Mouse (Mus musculus): ENCODE results near the gene Tas2r131.

DNA sequence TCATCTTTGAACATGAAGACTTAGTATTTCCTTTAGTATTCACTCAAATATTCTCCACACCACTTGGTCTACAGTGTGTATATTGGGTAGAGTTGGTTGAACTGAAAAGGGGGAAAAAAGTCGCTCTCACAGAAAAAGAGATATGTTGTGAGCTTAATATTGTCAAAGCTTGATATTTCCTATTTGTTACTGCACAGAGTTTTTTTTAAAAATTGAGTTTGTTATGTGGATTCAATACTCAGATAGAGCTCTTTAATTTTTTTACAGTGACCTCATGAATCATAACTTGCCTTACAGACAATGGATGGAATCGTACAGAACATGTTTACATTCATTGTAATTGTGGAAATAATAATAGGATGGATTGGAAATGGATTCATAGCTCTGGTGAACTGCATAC, 6.9 kb downstream of the Tas2r131 start, which contains the start of gene Tas2r129:
- TF ChIP-seq CTCF (IDR thresholded peaks at IDR 0.05 in 2 of 3, conservative IDR thresholded peaks at IDR 0.05 in 1 of 3; ENCODE audit: control insufficient read depth in 1 of 3, insufficient read depth in 1 of 3, low read depth in 2 of 3, low read length in 3 of 3, poor library complexity in 1 of 3, severe bottlenecking in 1 of 3) (no peak), POLR2A (IDR thresholded peaks at IDR 0.05; ENCODE audit: control insufficient read depth in 1 of 2, insufficient read depth in 1 of 2, low read depth in 1 of 2, low read length in 2 of 2, poor library complexity in 1 of 2) (no peak), MYC (IDR thresholded peaks at IDR 0.05; ENCODE audit: low read depth, low read length) (no peak), MAFK (IDR thresholded peaks at IDR 0.05; ENCODE audit: borderline replicate concordance, low read depth, low read length) (no peak), RCOR1 (IDR thresholded peaks at IDR 0.05; ENCODE audit: low read depth, low read length) (no peak), NRF1 (IDR thresholded peaks at IDR 0.05; ENCODE audit: insufficient read depth, low read depth, low read length, poor library complexity, severe bottlenecking) (no peak), MXI1 (IDR thresholded peaks at IDR 0.05; ENCODE audit: low read depth, low read length) (no peak), E2F4 (IDR thresholded peaks at IDR 0.05; ENCODE audit: borderline replicate concordance, low read depth, low read length) (no peak), BHLHE40 (IDR thresholded peaks at IDR 0.05; ENCODE audit: borderline replicate concordance, low read depth, low read length) (no peak), HCFC1 (IDR thresholded peaks at IDR 0.05; ENCODE audit: low read depth, low read length) (no peak), SIN3A (IDR thresholded peaks at IDR 0.05; ENCODE audit: low read length) (no peak), POLR2AphosphoS5 (IDR thresholded peaks at IDR 0.05; ENCODE audit: borderline replicate concordance, low read depth, low read length) (no peak)
